Mouse (Mus musculus): ENCODE data around the gene Spic.

- TF ChIP-seq POLR2A (IDR thresholded peaks at IDR 0.05; ENCODE audit: low read depth, low read length) (no peak), CTCF (conservative IDR thresholded peaks at IDR 0.05; ENCODE audit: insufficient read depth, insufficient read length, low read depth, low read length) (no peak)
These were observed 39.4 kb downstream of the Spic start for GRCm38 (mm10) chr10:88645448-88645847.

All from kidney, adult 2 months (tissue).